Mouse (Mus musculus) heart, embryonic 15.5 days (tissue): ENCODE measurements around the gene Gm12184. TPM values are rescaled to one million over a fixed set of nuclear protein-coding genes. Genes with fewer than 3 reads are reported as not detected.
"Not testable (repeated sequence)": the region's sequence is repeated elsewhere in the genome, so short reads cannot be mapped to it uniquely, and the experiment has no call there.

Experiments
- ATAC-seq: fragments of 200-750 bp; cut with Nextera tagmentation; replicated peaks from 2 replicates; pipeline ENCODE4 v1.8.0; 2017; ENCODE audit warnings: low read depth, moderate TSS enrichment; ENCODE audit not compliant: insufficient number of reproducible peaks, insufficient read depth, low FRiP score
- H3K27ac ChIP-seq: fragments of 300-500 bp; sonication (generic); 2 replicates; pipeline ENCODE4 v1.5.1; 2015; ENCODE audit warnings: mild to moderate bottlenecking, inconsistent platforms
- H3K27me3 ChIP-seq: fragments of 300-500 bp; sonication (generic); 2 replicates; pipeline ENCODE4 v1.6.1; 2015; ENCODE audit warnings: inconsistent platforms
- H3K36me3 ChIP-seq: fragments of 300-500 bp; sonication (generic); 2 replicates; pipeline ENCODE4 v1.6.1; 2015; ENCODE audit warnings: mild to moderate bottlenecking, inconsistent platforms
- H3K4me1 ChIP-seq: fragments of 300-500 bp; sonication (generic); replicated peaks from 2 replicates; pipeline ENCODE4 v1.6.1; 2015; ENCODE audit warnings: inconsistent platforms
- H3K4me2 ChIP-seq: fragments of 300-500 bp; sonication (generic); 2 replicates; pipeline ENCODE4 v1.6.1; 2015; ENCODE audit warnings: inconsistent platforms, mild to moderate bottlenecking, moderate library complexity
- H3K4me3 ChIP-seq: fragments of 300-500 bp; sonication (generic); 2 replicates; pipeline ENCODE4 v1.5.1; 2015; ENCODE audit warnings: mild to moderate bottlenecking, inconsistent platforms
- H3K9ac ChIP-seq: fragments of 300-500 bp; sonication (generic); 2 replicates; pipeline ENCODE4 v1.6.1; 2015; ENCODE audit warnings: mild to moderate bottlenecking, inconsistent platforms
- H3K9me3 ChIP-seq: fragments of 300-500 bp; sonication (generic); replicated peaks from 2 replicates; pipeline ENCODE4 v1.6.1; 2016; ENCODE audit warnings: inconsistent platforms
- WGBS: fragments of 180-500 bp; shearing (Covaris S2); methylation state at CpG from one replicate; pipeline ENCODE4 v1.1.7; 2015; ENCODE audit warnings: mixed read lengths; 5-methylcytosine and 5-hydroxymethylcytosine counted together
- polyA plus RNA-seq: library from polyadenylated mRNA; unstranded; fragments of >200 nt; fragmentation: Nextera tagmentation; extraction: Ambion mirVana; gene quantifications from 2 replicates; pipeline ENCODE4 v1.2.1, GENCODE M21; 2015

Gm12184 gene
- polyA plus RNA-seq, 1 experiment from 2014 or later = 3.2 TPM

DNA sequence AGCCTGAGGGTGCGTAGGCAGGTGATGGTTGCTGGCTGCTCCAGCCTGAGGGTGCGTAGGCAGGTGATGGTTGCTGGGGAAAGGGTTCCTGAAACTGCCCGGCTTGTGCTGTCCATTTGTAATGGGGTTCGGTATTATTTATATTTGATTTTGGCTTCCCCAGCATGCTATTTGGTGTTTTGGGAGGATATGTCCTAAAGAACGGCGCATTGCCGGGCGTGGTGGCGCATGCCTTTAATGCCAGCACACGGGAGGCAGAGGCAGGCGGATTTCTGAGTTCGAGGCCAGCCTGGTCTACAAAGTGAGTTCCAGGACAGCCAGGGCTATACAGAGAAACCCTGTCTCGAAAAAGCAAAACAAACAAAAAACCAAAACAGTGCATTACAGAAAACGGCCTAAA is 5.2 kb downstream of the Gm12184 start:
- H3K4me1 ChIP-seq = peaks cover 13% of the 10 kb centered on the region
- 81% methylated on average over 14 of the region's 14 CpGs for WGBS
- H3K27ac ChIP-seq, H3K4me2 ChIP-seq, H3K9me3 ChIP-seq, H3K27me3 ChIP-seq, ATAC-seq, H3K9ac ChIP-seq, H3K36me3 ChIP-seq, H3K4me3 ChIP-seq: not testable (repeated sequence)

DNA sequence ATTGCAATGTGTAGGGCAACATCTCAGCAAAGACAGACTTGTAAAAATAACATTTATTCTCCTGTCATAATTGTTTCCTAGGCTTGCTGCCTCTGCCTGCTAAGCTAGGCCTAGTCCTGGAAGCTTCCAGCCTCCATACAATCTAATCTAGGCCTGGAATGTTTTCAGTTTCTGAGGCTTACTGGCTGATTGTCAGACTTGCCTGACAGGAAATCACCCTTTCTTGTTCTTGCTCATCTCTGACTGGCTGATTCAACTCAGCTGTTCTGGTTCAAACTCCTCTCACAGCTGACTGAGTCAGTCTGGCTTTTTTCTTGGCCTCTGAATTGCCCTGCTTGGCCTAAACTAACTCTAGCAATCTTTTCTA is 6.2 kb downstream of the Gm12184 start:
- Histone ChIP-seq H3K4me3 (no peak overlapping the region), H3K9me3 (no peaks in the 10 kb centered on the region), H3K4me2 (no peak overlapping the region), H3K27me3 (peaks cover 5% of the 10 kb centered on the region; the same call in 1 of the 2 replicates), H3K4me1 (peaks cover 24% of the 10 kb centered on the region), H3K9ac (no peak overlapping the region), H3K36me3 (peaks cover 2% of the 10 kb centered on the region; the same call in 1 of the 2 replicates), H3K27ac (peak overlapping the region; percentile 50)
- ATAC-seq = no peak

GRCm38 (mm10) chr11:48819614-48820307 is 6.7 kb downstream of the Gm12184 start:
- Histone ChIP-seq H3K36me3 (peaks cover 4% of the 10 kb centered on the region; the same call in 1 of the 2 replicates), H3K9ac (no peak overlapping the region), H3K9me3 (no peaks in the 10 kb centered on the region), H3K4me2 (no peak overlapping the region), H3K4me3 (no peak overlapping the region), H3K27ac (peak overlapping the region; percentile 50), H3K27me3 (peaks cover 2% of the 10 kb centered on the region; the same call in 1 of the 2 replicates), H3K4me1 (peaks cover 29% of the 10 kb centered on the region)
- WGBS = 67% methylated on average over 7 of the region's 7 CpGs
- no peak for ATAC-seq

- Histone ChIP-seq H3K36me3 (peaks cover 10% of the 10 kb centered on the region; the same call in 1 of the 2 replicates), H3K4me3 (peak overlapping the region; percentile 89), H3K4me1 (peaks cover 26% of the 10 kb centered on the region), H3K4me2 (peak overlapping the region; percentile 81), H3K27ac (peak overlapping the region; percentile 99), H3K27me3 (no peaks in the 10 kb centered on the region), H3K9me3 (no peaks in the 10 kb centered on the region), H3K9ac (peak overlapping the region; percentile 92)
- ATAC-seq = no peak
- under 1% methylated on average over 16 of the region's 16 CpGs for WGBS
Observed at GRCm38 (mm10) chr11:48818346-48818745, 8.1 kb downstream of the Gm12184 start.

DNA sequence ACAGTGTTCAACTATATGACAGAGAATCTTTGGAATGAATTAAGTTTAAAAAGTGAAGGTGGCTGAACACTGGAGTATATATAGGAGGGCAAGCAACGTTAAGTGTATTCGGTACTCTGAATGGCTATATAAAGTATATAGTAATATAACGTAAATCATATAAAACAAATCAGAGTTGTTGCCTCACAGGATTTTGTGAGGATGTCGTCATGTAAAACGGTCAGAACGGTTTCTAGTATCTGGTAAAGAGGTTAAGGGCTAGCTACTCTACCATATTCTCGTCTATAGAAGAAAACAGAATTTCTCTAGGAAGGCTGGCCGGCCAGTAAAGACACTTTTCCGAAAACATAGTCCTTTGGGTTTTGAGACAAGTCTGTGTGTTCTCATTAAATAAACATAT is 8.7 kb downstream of the Gm12184 start:
- H3K36me3 ChIP-seq = peaks cover 14% of the 10 kb centered on the region; the same call in 1 of the 2 replicates
- peak overlapping the region; percentile 99 for H3K27ac ChIP-seq
- WGBS = 5% methylated on average over 9 of the region's 9 CpGs
- H3K4me3 ChIP-seq = peak overlapping the region; percentile 89
- no peaks in the 10 kb centered on the region for H3K9me3 ChIP-seq
- H3K4me2 ChIP-seq = peak overlapping the region; percentile 81
- ATAC-seq = no peak
- H3K27me3 ChIP-seq = no peaks in the 10 kb centered on the region
- H3K4me1 ChIP-seq = peaks cover 25% of the 10 kb centered on the region
- H3K9ac ChIP-seq = peak overlapping the region; percentile 92

GRCm38 (mm10) chr11:48816800-48817665 is 9.4 kb downstream of the Gm12184 start, which contains the start of gene Trim41:
Gene Trim41 (minus strand): TSS chr11:48817353.
- peak within 1 kb of the TSS; percentile 92 for H3K9ac ChIP-seq
- peak within 1 kb of the TSS; percentile 99 for H3K27ac ChIP-seq
- H3K9me3 ChIP-seq = no peaks in the 10 kb centered on the region
- peak; percentile 96 for ATAC-seq
- peaks cover 20% of the 10 kb centered on the region for H3K36me3 ChIP-seq
- WGBS = under 1% methylated on average over 77 of the region's 77 CpGs
- H3K4me3 ChIP-seq = peak within 1 kb of the TSS; percentile 89
- peaks cover 25% of the 10 kb centered on the region for H3K4me1 ChIP-seq
- H3K4me2 ChIP-seq = peak within 1 kb of the TSS; percentile 81
- no peaks in the 10 kb centered on the region for H3K27me3 ChIP-seq

- ATAC-seq = peak; percentile 8; the same call in 1 of the 2 replicates
Observed at GRCm38 (mm10) chr11:48816281-48816781, 10.1 kb downstream of the Gm12184 start.

DNA sequence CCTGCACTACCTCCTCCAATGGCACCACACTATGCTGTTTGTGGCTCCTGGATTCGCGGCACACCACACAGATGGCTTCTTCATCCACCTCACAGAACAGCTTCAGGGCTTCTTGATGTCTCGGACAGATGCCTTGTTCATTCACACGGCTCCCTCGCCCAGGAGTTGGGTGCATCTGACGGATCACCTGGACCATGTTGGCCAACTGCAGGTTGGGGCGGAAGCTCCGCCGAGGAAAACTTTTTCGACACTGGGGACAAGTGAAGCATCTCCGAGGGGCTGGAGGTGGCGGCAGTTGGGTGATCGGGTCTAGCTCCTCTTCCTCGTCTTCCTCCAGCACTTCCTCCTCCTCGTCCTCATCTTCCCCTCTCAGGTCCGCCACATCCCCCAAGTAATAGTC is 10.6 kb downstream of the Gm12184 start:
- Histone ChIP-seq H3K4me2 (peak overlapping the region; percentile 81), H3K9me3 (no peaks in the 10 kb centered on the region), H3K4me1 (peaks cover 25% of the 10 kb centered on the region), H3K9ac (peak overlapping the region; percentile 92; the same call in 1 of the 2 replicates), H3K27ac (no peak overlapping the region; the same call in 1 of the 2 replicates), H3K36me3 (peaks cover 32% of the 10 kb centered on the region), H3K4me3 (peak overlapping the region; percentile 89), H3K27me3 (no peaks in the 10 kb centered on the region)
- ATAC-seq = no peak
- WGBS = 71% methylated on average over 16 of the region's 16 CpGs

More at GRCm38 (mm10) chr11:48816281-48816781, 10.1 kb downstream of the Gm12184 start:
- Histone ChIP-seq H3K36me3 (peaks cover 27% of the 10 kb centered on the region), H3K4me3 (peak overlapping the region; percentile 89), H3K27ac (peak overlapping the region; percentile 99), H3K9ac (peak overlapping the region; percentile 92), H3K4me2 (peak overlapping the region; percentile 81), H3K27me3 (no peaks in the 10 kb centered on the region), H3K4me1 (peaks cover 25% of the 10 kb centered on the region), H3K9me3 (no peaks in the 10 kb centered on the region)
- 2% methylated on average over 20 of the region's 23 CpGs for WGBS

DNA sequence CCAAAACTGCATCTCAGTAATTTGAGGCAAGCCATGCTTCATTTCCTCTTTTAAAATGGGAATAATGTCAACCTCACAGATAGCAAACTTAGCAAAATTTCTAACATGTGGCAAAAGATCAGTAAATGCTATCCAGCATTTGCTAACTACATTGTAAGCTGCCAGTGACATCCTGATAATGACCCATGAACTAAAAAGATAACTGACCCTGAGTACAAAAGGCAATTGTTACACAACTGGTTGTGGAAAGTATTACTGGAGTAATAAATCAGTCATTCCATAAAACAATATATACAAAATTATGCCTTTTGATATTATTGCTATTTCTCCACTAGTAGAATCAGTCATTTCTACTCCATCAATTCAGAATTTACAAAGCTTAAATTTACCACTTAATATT is 12.7 kb downstream of the Gm12184 start:
- H3K4me1 ChIP-seq = peaks cover 25% of the 10 kb centered on the region
- no peak for ATAC-seq
- H3K36me3 ChIP-seq = peaks cover 49% of the 10 kb centered on the region
- no peaks in the 10 kb centered on the region for H3K27me3 ChIP-seq
- no peak overlapping the region for H3K4me3 ChIP-seq
- no peak overlapping the region for H3K4me2 ChIP-seq
- H3K9ac ChIP-seq = no peak overlapping the region
- H3K9me3 ChIP-seq = no peaks in the 10 kb centered on the region
- no peak overlapping the region for H3K27ac ChIP-seq

DNA sequence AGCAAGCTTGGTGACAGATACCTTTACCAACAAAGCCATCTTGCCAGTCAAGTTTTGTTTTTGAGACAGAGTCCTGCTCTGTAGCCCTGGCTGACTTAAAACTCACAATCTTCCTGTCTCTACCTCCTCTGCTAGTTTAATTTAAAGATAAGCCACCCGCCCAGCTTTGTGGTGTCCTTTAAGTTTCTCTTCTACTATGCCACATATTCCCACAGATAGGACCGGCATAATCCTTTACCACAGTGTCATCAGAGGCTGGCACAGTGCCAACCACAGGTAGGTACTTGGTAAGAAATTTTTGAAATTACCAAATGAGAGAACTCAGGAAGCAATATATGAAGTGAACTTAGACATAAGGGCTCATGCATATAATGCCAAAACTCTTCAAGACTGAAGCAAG is 16.3 kb downstream of the Gm12184 start:
- WGBS = 70% methylated on average over 2 of the region's 2 CpGs
- Histone ChIP-seq H3K9me3 (no peaks in the 10 kb centered on the region), H3K4me1 (peaks cover 11% of the 10 kb centered on the region), H3K4me2 (no peak overlapping the region), H3K4me3 (no peak overlapping the region), H3K27me3 (no peaks in the 10 kb centered on the region), H3K36me3 (peaks cover 82% of the 10 kb centered on the region), H3K27ac (no peak overlapping the region), H3K9ac (no peak overlapping the region)
- ATAC-seq = no peak

- Histone ChIP-seq H3K4me1 (peaks cover 4% of the 10 kb centered on the region; the same call in 1 of the 2 replicates), H3K27ac (no peak overlapping the region), H3K36me3 (peaks cover 85% of the 10 kb centered on the region), H3K4me3 (no peak overlapping the region), H3K9me3 (no peaks in the 10 kb centered on the region), H3K9ac (no peak overlapping the region), H3K27me3 (no peaks in the 10 kb centered on the region), H3K4me2 (no peak overlapping the region)
- no peak for ATAC-seq
- 51% methylated on average over 4 of the region's 4 CpGs for WGBS
Observed at GRCm38 (mm10) chr11:48809434-48809830, 17.0 kb downstream of the Gm12184 start.
